Mouse (Mus musculus): ENCODE measurements around the gene Itm2a.

The Itm2a gene

GRCm38 (mm10) chrX:107402915-107403912 is at the start of gene Itm2a:
Gene Itm2a (minus strand): TSS chrX:107403376.
- no peak for DNase-seq (ENCODE audit: low read depth)

- peak; percentile 13 for DNase-seq (ENCODE audit: low read depth)
Measured at GRCm38 (mm10) chrX:107435887-107436286, 32.7 kb upstream of the Itm2a start.

- DNase-seq (ENCODE audit: low read depth): no peak
Measured at GRCm38 (mm10) chrX:107421304-107421703, 18.1 kb upstream of the Itm2a start.

GRCm38 (mm10) chrX:107417345-107417744 is 14.2 kb upstream of the Itm2a start:
- no peak for DNase-seq (ENCODE audit: low read depth)

GRCm38 (mm10) chrX:107415999-107416398 is 12.8 kb upstream of the Itm2a start:
- DNase-seq (ENCODE audit: low read depth): no peak

- DNase-seq (ENCODE audit: low read depth): no peak
Measured at GRCm38 (mm10) chrX:107402481-107402880, 695 bp downstream of the Itm2a start.

GRCm38 (mm10) chrX:107399087-107399486 is 4.1 kb downstream of the Itm2a start:
- DNase-seq (ENCODE audit: low read depth): no peak

GRCm38 (mm10) chrX:107393256-107393655 is 9.9 kb downstream of the Itm2a start:
- no peak for DNase-seq (ENCODE audit: low read depth)

GRCm38 (mm10) chrX:107375329-107375728 is 27.8 kb downstream of the Itm2a start:
- DNase-seq (ENCODE audit: low read depth): no peak

All from NIH3T3 (cell line).